Mouse (Mus musculus) spleen, adult 2 months (tissue): Measurements from ENCODE around the gene Cox6b1.

Experiments
- CTCF ChIP-seq: fragments of 200-500 bp; IDR thresholded peaks from 2 replicates; pipeline ENCODE4 v1.5.1; 2011; ENCODE audit warnings: mild to moderate bottlenecking, inconsistent platforms; ENCODE audit not compliant: insufficient read depth, insufficient read length, insufficient replicate concordance; ENCODE audit errors: extremely low read depth
- POLR2A ChIP-seq: fragments of 200-500 bp; IDR thresholded peaks from 2 replicates; pipeline ENCODE4 v1.6.1; 2011; ENCODE audit warnings: low read depth, low read length, inconsistent platforms

- TF ChIP-seq CTCF (peak; percentile 29; the same call in 1 of the 2 replicates), POLR2A (no peak)
Observed at GRCm38 (mm10) chr7:30634621-30635020, 8.7 kb upstream of the Cox6b1 start.
